Mouse (Mus musculus) bone marrow macrophage, adult 2 months (primary cell): Measurements from ENCODE around the gene Elovl5.

Source experiments
- CTCF ChIP-seq: IDR thresholded peaks from 2 replicates; pipeline ENCODE4 v1.5.1; 2012; ENCODE audit warnings: low read depth, mild to moderate bottlenecking, low read length, moderate library complexity
- POLR2A ChIP-seq: IDR thresholded peaks from 2 replicates; pipeline ENCODE4 v1.6.1; 2012; ENCODE audit warnings: mild to moderate bottlenecking, low read depth, low read length, borderline replicate concordance

DNA sequence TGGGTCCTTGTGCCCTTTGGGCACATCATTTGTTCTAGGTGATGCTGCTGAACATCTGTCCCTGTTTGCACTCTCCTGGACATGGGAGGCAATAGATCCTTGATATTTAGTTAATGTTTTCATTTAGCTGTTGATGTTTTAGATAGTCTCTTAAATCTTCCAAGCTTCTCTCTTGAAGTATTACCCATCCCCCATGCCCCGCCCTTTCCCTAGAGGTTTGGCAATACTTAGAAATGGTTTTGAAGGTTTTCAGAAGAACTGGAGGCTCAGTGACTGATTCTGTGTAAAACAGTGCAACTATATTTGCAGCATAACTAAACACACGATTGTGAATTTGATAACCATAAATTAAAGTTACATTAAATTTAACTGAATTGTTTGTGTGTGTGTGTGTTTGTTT is 38.3 kb downstream of the Elovl5 start:
- TF ChIP-seq CTCF = no peak
- TF ChIP-seq POLR2A = no peak
